Mouse (Mus musculus) bone marrow macrophage, adult 2 months (primary cell): Measurements from ENCODE around the gene Phldb2.

Experiments used
- CTCF ChIP-seq: IDR thresholded peaks from 2 replicates; pipeline ENCODE4 v1.5.1; 2012; ENCODE audit warnings: low read depth, mild to moderate bottlenecking, low read length, moderate library complexity
- POLR2A ChIP-seq: IDR thresholded peaks from 2 replicates; pipeline ENCODE4 v1.6.1; 2012; ENCODE audit warnings: mild to moderate bottlenecking, low read depth, low read length, borderline replicate concordance

GRCm38 (mm10) chr16:45934721-45935407 lies 18.5 kb downstream of the Phldb2 start:
- TF ChIP-seq CTCF (no peak), POLR2A (no peak)
